Mouse (Mus musculus): Measurements from ENCODE around the gene Zbtb16.

DNA sequence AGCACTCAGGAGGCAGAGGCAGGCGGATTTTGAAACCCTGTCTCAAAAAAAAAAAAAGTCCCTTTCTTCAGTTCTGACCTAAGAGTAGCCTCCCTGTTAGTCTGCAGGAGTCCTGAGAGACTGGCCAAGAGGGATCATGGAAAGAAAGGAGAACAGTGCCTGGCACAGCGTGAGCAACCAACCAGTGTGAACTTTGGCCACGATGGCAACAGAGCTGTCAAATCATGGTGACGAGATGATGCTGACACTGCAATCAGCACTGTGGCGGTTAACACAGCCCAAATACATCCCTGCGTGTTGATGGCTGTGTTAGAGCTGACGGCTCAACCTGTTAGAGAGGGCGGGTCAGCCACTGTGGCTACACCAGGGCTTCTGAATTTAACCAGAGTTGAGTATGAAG, 119.5 kb downstream of the Zbtb16 start:
- TF ChIP-seq POLR2A (IDR thresholded peaks at IDR 0.05; ENCODE audit: insufficient read length, low read depth) (no peak), MAX (IDR thresholded peaks at IDR 0.05; ENCODE audit: low read depth) (no peak), POLR2AphosphoS2 (IDR thresholded peaks at IDR 0.05; ENCODE audit: insufficient read length, low read depth) (no peak), USF1 (IDR thresholded peaks at IDR 0.05; ENCODE audit: low read depth) (no peak), TCF12 (IDR thresholded peaks at IDR 0.05; ENCODE audit: insufficient read depth, poor library complexity, severe bottlenecking) (no peak), MYOD1 (IDR thresholded peaks at IDR 0.05; ENCODE audit: control insufficient read depth in 1 of 3, insufficient read length in 2 of 3, low read depth in 2 of 3) (no peak), E2F4 (IDR thresholded peaks at IDR 0.05; ENCODE audit: insufficient read depth) (no peak), SRF (IDR thresholded peaks at IDR 0.05; ENCODE audit: control insufficient read depth, insufficient read length, low read depth) (no peak), MYOG (IDR thresholded peaks at IDR 0.05; ENCODE audit: control insufficient read depth in 1 of 3, insufficient read depth in 1 of 3, insufficient read length in 2 of 3, low read depth in 2 of 3) (no peak), CEBPB (IDR thresholded peaks at IDR 0.05; ENCODE audit: insufficient read depth, poor library complexity, severe bottlenecking) (no peak), REST (IDR thresholded peaks at IDR 0.05; ENCODE audit: insufficient read depth, insufficient read length) (no peak), TCF3 (IDR thresholded peaks at IDR 0.05; ENCODE audit: insufficient read length, low read depth) (no peak)
